Mouse (Mus musculus): ENCODE results near the gene Tbc1d4.

Tbc1d4 gene

GRCm38 (mm10) chr14:101428805-101429516 lies 180.0 kb downstream of the Tbc1d4 start:
- peak in 1 of 2 experiments; percentile 39 for DNase-seq (ENCODE audit: low spot score in 2 of 2)

- DNase-seq (ENCODE audit: low spot score in 2 of 2) = no peak
These were observed 191.3 kb downstream of the Tbc1d4 start for GRCm38 (mm10) chr14:101417679-101418078.
